Mouse (Mus musculus): ENCODE results near the gene Tmem209. TPM values are rescaled to one million over a fixed set of nuclear protein-coding genes. Genes with fewer than 3 reads are reported as not detected.

The Tmem209 gene
- 7.3 and 13.7 TPM in 2 replicates for polyA plus RNA-seq (2012; rRNA removed)

GRCm38 (mm10) chr6:30509265-30510239, at the start of gene Tmem209, which contains the start of gene Ssmem1:
TSS of gene Tmem209 (minus strand) at chr6:30509783.
TSS of gene Ssmem1 (plus strand) at chr6:30509849.

GRCm38 (mm10) chr6:30541009-30541799, 31.6 kb upstream of the Tmem209 start, which contains the start of gene Cpa2:
TSS of gene Cpa2 (plus strand) at chr6:30541582.

Other genes with a start within 250 kb of the Tmem209 start
- 43.5 and 68.8 TPM in 2 replicates for gene Ube2h, start 205.2 kb downstream of the Tmem209 start, polyA plus RNA-seq (2012; rRNA removed)
- 6.2 and 6.5 TPM in 2 replicates for gene Zc3hc1, start 118.8 kb downstream of the Tmem209 start, polyA plus RNA-seq (2012; rRNA removed)
- gene Klhdc10, start 107.9 kb downstream of the Tmem209 start, polyA plus RNA-seq (2012; rRNA removed): 5.4 and 5.6 TPM in 2 replicates
- not detected in 2 replicates for gene Ssmem1, start 66 bp upstream of the Tmem209 start, polyA plus RNA-seq (2012; rRNA removed)
- 0.06 TPM in 1 of 2 replicates, not detected in the other for gene Cpa2, start 31.8 kb upstream of the Tmem209 start, polyA plus RNA-seq (2012; rRNA removed)
- gene Cpa4, start 58.6 kb upstream of the Tmem209 start, polyA plus RNA-seq (2012; rRNA removed): 4.9 and 6.6 TPM in 2 replicates
- 0.24 TPM in 1 of 2 replicates, not detected in the other for gene Cpa5, start 101.2 kb upstream of the Tmem209 start, polyA plus RNA-seq (2012; rRNA removed)
- gene Cpa1, start 129.4 kb upstream of the Tmem209 start, polyA plus RNA-seq (2012; rRNA removed): 0.22 and 0.45 TPM in 2 replicates
- 0.62 and 0.71 TPM in 2 replicates for gene Cep41, start 184.0 kb upstream of the Tmem209 start, polyA plus RNA-seq (2012; rRNA removed)
- 7.2 and 20.9 TPM in 2 replicates for gene Mest, start 213.8 kb upstream of the Tmem209 start, polyA plus RNA-seq (2012; rRNA removed)

Measured in stomach, adult 2 months (tissue).